Mouse (Mus musculus) hindbrain, embryonic 14.5 days (tissue): ENCODE results near the gene Zgrf1. TPM values are rescaled to one million over a fixed set of nuclear protein-coding genes. Genes with fewer than 3 reads are reported as not detected.

Experiments
- ATAC-seq: fragments of 200-750 bp; cut with Nextera tagmentation; 2 replicates; pipeline ENCODE4 v1.8.0; 2017; ENCODE audit warnings: moderate number of reproducible peaks, mild to moderate bottlenecking, moderate TSS enrichment, moderate library complexity; ENCODE audit not compliant: low FRiP score
- DNase-seq: peaks from one replicate; pipeline ENCODE4 v3.0.0-alpha.2; 2015; ENCODE audit warnings: low spot score
- H3K27ac ChIP-seq: fragments of 300-500 bp; sonication (generic); 2 replicates; pipeline ENCODE4 v1.5.1; 2014; ENCODE audit warnings: mild to moderate bottlenecking, moderate library complexity
- H3K27me3 ChIP-seq: fragments of 300-500 bp; sonication (generic); 2 replicates; pipeline ENCODE4 v1.6.1; 2014; ENCODE audit warnings: mild to moderate bottlenecking, low read length, mixed read lengths; ENCODE audit not compliant: control insufficient read depth, insufficient read depth
- H3K36me3 ChIP-seq: fragments of 300-500 bp; sonication (generic); replicated peaks from 2 replicates; pipeline ENCODE4 v1.6.1; 2014; ENCODE audit not compliant: control insufficient read depth, insufficient read depth
- H3K4me1 ChIP-seq: fragments of 300-500 bp; sonication (generic); replicated peaks from 2 replicates; pipeline ENCODE4 v1.6.1; 2014; ENCODE audit warnings: antibody characterized with exemption, low read length, mixed read lengths; ENCODE audit not compliant: control insufficient read depth, insufficient read depth
- H3K4me2 ChIP-seq: fragments of 300-500 bp; sonication (generic); replicated peaks from 2 replicates; pipeline ENCODE4 v1.6.1; 2014; ENCODE audit warnings: mild to moderate bottlenecking, moderate library complexity
- H3K4me3 ChIP-seq: fragments of 300-500 bp; sonication (generic); replicated peaks from 2 replicates; pipeline ENCODE4 v1.5.1; 2014; ENCODE audit warnings: mild to moderate bottlenecking, low read length
- H3K9ac ChIP-seq: fragments of 300-500 bp; sonication (generic); 2 replicates; pipeline ENCODE4 v1.6.1; 2014
- H3K9me3 ChIP-seq: fragments of 300-500 bp; sonication (generic); 2 replicates; pipeline ENCODE4 v1.6.1; 2016; ENCODE audit warnings: low read length; ENCODE audit not compliant: control insufficient read depth
- WGBS: fragments of 180-500 bp; shearing (Covaris S2); extraction: QIAGEN DNeasy Blood & Tissue Kit; methylation state at CpG from one replicate; pipeline ENCODE4 v1.1.7; 2014; 5-methylcytosine and 5-hydroxymethylcytosine counted together
- polyA plus RNA-seq: library from polyadenylated mRNA; unstranded; fragments of >200 nt; fragmentation: Nextera tagmentation; extraction: Ambion mirVana; gene quantifications from 2 replicates; pipeline ENCODE4 v1.2.1, GENCODE M21; 2014

The Zgrf1 gene
- polyA plus RNA-seq, 1 experiment from 2014 or later, result 2.6 TPM

- Histone ChIP-seq H3K4me2 (peak overlapping the region; percentile 97), H3K9ac (peak overlapping the region; percentile 56), H3K27me3 (peaks cover 85% of the 10 kb centered on the region), H3K4me1 (peaks cover 12% of the 10 kb centered on the region; the same call in 1 of the 2 replicates), H3K27ac (no peak overlapping the region), H3K36me3 (no peaks in the 10 kb centered on the region), H3K9me3 (no peaks in the 10 kb centered on the region), H3K4me3 (peak overlapping the region; percentile 50)
- DNase-seq (peak; percentile 76), ATAC-seq (peak; percentile 81)
- WGBS, result 1% methylated on average over 30 of the region's 32 CpGs
Measured at GRCm38 (mm10) chr3:127632531-127632930, 79.2 kb downstream of the Zgrf1 start.

GRCm38 (mm10) chr3:127633080-127634032, 80.1 kb downstream of the Zgrf1 start, which contains the start of gene Neurog2:
Gene Neurog2, plus strand, starts transcription at chr3:127633135.
- H3K4me1 ChIP-seq, result peaks cover 12% of the 10 kb centered on the region; the same call in 1 of the 2 replicates
- peak within 1 kb of the TSS; percentile 50 for H3K4me3 ChIP-seq
- ATAC-seq (peak; percentile 53), DNase-seq (peak; percentile 35)
- peak within 1 kb of the TSS; percentile 97 for H3K4me2 ChIP-seq
- under 1% methylated on average over 85 of the region's 92 CpGs for WGBS
- peak within 1 kb of the TSS; percentile 66 for H3K27ac ChIP-seq
- no peaks in the 10 kb centered on the region for H3K36me3 ChIP-seq
- no peaks in the 10 kb centered on the region for H3K9me3 ChIP-seq
- peak within 1 kb of the TSS; percentile 56 for H3K9ac ChIP-seq
- H3K27me3 ChIP-seq, result peaks cover 85% of the 10 kb centered on the region

- Histone ChIP-seq H3K4me1 (0 out of 2 replicates have a peak, but pooled peaks cover 9% of the 10 kb centered on the region), H3K9me3 (no peaks in the 10 kb centered on the region), H3K4me2 (peak overlapping the region; percentile 97), H3K36me3 (no peaks in the 10 kb centered on the region), H3K27me3 (peaks cover 85% of the 10 kb centered on the region), H3K4me3 (peak overlapping the region; percentile 50), H3K27ac (peak overlapping the region; percentile 66; the same call in 1 of the 2 replicates), H3K9ac (peak overlapping the region; percentile 56)
- DNase-seq, result peak; percentile 84
- ATAC-seq, result peak; percentile 80
- WGBS, result under 1% methylated on average over 54 of the region's 58 CpGs
Measured at GRCm38 (mm10) chr3:127634101-127634983, 81.1 kb downstream of the Zgrf1 start.

GRCm38 (mm10) chr3:127634984-127635349, 81.7 kb downstream of the Zgrf1 start:
- Histone ChIP-seq H3K4me2 (peak overlapping the region; percentile 97), H3K9ac (no peak overlapping the region), H3K36me3 (no peaks in the 10 kb centered on the region), H3K27ac (no peak overlapping the region), H3K4me1 (peaks cover 14% of the 10 kb centered on the region), H3K9me3 (no peaks in the 10 kb centered on the region), H3K27me3 (peaks cover 85% of the 10 kb centered on the region), H3K4me3 (peak overlapping the region; percentile 50)
- DNase-seq (no peak), ATAC-seq (no peak)
- 4% methylated on average over 3 of the region's 3 CpGs for WGBS

- Histone ChIP-seq H3K36me3 (no peaks in the 10 kb centered on the region), H3K9ac (no peak overlapping the region), H3K4me2 (peak overlapping the region; percentile 40), H3K4me1 (peaks cover 27% of the 10 kb centered on the region), H3K9me3 (no peaks in the 10 kb centered on the region), H3K27ac (no peak overlapping the region), H3K4me3 (peak overlapping the region; percentile 13), H3K27me3 (peaks cover 89% of the 10 kb centered on the region)
- peak; percentile 53; the same call in 1 of the 2 replicates for ATAC-seq
- peak; percentile 58 for DNase-seq
- WGBS, result under 1% methylated on average over 36 of the region's 36 CpGs
Measured at GRCm38 (mm10) chr3:127639875-127640761, 86.8 kb downstream of the Zgrf1 start.

GRCm38 (mm10) chr3:127640762-127641700, 87.7 kb downstream of the Zgrf1 start:
- Histone ChIP-seq H3K4me2 (peak overlapping the region; percentile 40), H3K27me3 (peaks cover 89% of the 10 kb centered on the region), H3K27ac (no peak overlapping the region), H3K9ac (no peak overlapping the region), H3K36me3 (no peaks in the 10 kb centered on the region), H3K9me3 (no peaks in the 10 kb centered on the region), H3K4me1 (peaks cover 27% of the 10 kb centered on the region), H3K4me3 (peak overlapping the region; percentile 13; the same call in 1 of the 2 replicates)
- DNase-seq (no peak), ATAC-seq (0 out of 2 replicates have a peak, but pooled peaks have one; percentile 42)
- 5% methylated on average over 37 of the region's 37 CpGs for WGBS

- Histone ChIP-seq H3K9ac (no peak overlapping the region), H3K36me3 (no peaks in the 10 kb centered on the region), H3K27me3 (peaks cover 91% of the 10 kb centered on the region), H3K9me3 (no peaks in the 10 kb centered on the region), H3K27ac (no peak overlapping the region), H3K4me1 (peaks cover 27% of the 10 kb centered on the region), H3K4me2 (no peak overlapping the region), H3K4me3 (no peak overlapping the region)
- 6% methylated on average over 5 of the region's 5 CpGs for WGBS
- ATAC-seq (no peak), DNase-seq (no peak)
Measured at GRCm38 (mm10) chr3:127642211-127642610, 88.9 kb downstream of the Zgrf1 start.
